Mouse (Mus musculus) hindbrain, postnatal 0 days (tissue): ENCODE results near the gene Vac14. TPM values are rescaled to one million over a fixed set of nuclear protein-coding genes. Genes with fewer than 3 reads are reported as not detected.

ENCODE experiments used
- ATAC-seq: fragments of 200-750 bp; cut with Nextera tagmentation; 2 replicates; pipeline ENCODE4 v1.8.0; 2017; ENCODE audit warnings: mild to moderate bottlenecking, moderate TSS enrichment, moderate library complexity
- DNase-seq: peaks from one replicate; pipeline ENCODE4 v3.0.0-alpha.2; 2015; ENCODE audit warnings: low spot score
- H3K27ac ChIP-seq: fragments of 300-500 bp; sonication (generic); 2 replicates; pipeline ENCODE4 v1.5.1; 2014; ENCODE audit warnings: mild to moderate bottlenecking
- H3K27me3 ChIP-seq: fragments of 300-500 bp; sonication (generic); 2 replicates; pipeline ENCODE4 v1.6.1; 2014; ENCODE audit warnings: low read length, mixed read lengths; ENCODE audit not compliant: insufficient read depth
- H3K36me3 ChIP-seq: fragments of 300-500 bp; sonication (generic); 2 replicates; pipeline ENCODE4 v1.6.1; 2014; ENCODE audit warnings: low read length, mixed read lengths; ENCODE audit not compliant: insufficient read depth
- H3K4me1 ChIP-seq: fragments of 300-500 bp; sonication (generic); 2 replicates; pipeline ENCODE4 v1.6.1; 2014; ENCODE audit warnings: antibody characterized with exemption, low read length, mixed read lengths; ENCODE audit not compliant: insufficient read depth
- H3K4me2 ChIP-seq: fragments of 300-500 bp; sonication (generic); 2 replicates; pipeline ENCODE4 v1.6.1; 2014; ENCODE audit warnings: low read depth, mild to moderate bottlenecking, low read length, moderate library complexity, mixed read lengths
- H3K4me3 ChIP-seq: fragments of 300-500 bp; sonication (generic); 2 replicates; pipeline ENCODE4 v1.5.1; 2014; ENCODE audit warnings: low read length
- H3K9ac ChIP-seq: fragments of 300-500 bp; sonication (generic); replicated peaks from 2 replicates; pipeline ENCODE4 v1.6.1; 2014; ENCODE audit warnings: mild to moderate bottlenecking, low read length, moderate library complexity, mixed read lengths
- H3K9me3 ChIP-seq: fragments of 300-500 bp; sonication (generic); 2 replicates; pipeline ENCODE4 v1.6.1; 2016; ENCODE audit warnings: low read length, mixed read lengths
- CTCF ChIP-seq: IDR thresholded peaks from 2 replicates; pipeline ENCODE4 v1.5.1; 2016; ENCODE audit warnings: antibody characterized with exemption, control low read depth, low read depth
- WGBS: fragments of 180-500 bp; shearing (Covaris S2); extraction: QIAGEN DNeasy Blood & Tissue Kit; methylation state at CpG from one replicate; pipeline ENCODE4 v1.1.7; 2014; 5-methylcytosine and 5-hydroxymethylcytosine counted together
- polyA plus RNA-seq: library from polyadenylated mRNA; unstranded; fragments of >200 nt; fragmentation: Nextera tagmentation; extraction: Ambion mirVana; gene quantifications from 2 replicates; pipeline ENCODE4 v1.2.1, GENCODE M21; 2015
- total RNA-seq: library from RNA; depleted of rRNA; stranded (reverse); fragments of >200 nt; gene quantifications from 2 replicates; pipeline ENCODE4 v1.2.3, GENCODE M21; 2014

The Vac14 gene
- total and polyA plus RNA-seq, 2 experiments from 2014 or later, result 26.1 to 44.1 TPM

DNA sequence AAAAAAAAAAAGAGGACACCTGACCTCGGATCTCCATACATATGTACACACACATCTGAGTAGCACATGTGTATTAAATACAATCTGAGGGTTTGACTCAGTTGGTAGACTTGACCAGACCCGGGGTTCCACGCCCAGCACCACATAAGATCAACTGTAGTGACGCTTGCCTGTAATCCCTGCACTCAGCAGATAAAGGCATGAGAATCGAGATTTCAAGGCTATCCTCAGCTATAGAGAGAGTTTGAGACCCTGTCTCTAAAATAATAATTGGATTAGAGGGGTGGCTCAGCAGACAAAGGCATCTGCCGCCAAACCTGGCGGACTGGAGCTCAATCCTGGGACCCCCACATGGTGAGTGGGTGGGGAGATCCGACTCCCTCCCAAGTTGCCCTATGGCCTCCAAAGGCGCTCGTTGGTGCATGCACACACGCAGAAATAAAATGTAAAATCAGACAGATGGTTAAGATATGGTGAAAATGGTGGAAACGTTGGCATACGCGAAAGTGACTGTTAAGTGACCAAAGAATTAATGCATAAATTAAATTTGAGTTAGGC lies 505 bp upstream of the Vac14 start:
- no peak for TF ChIP-seq CTCF
- H3K9me3 ChIP-seq, result no peaks in the 10 kb centered on the region
- WGBS, result 22% methylated on average over 14 of the region's 14 CpGs
- no peaks in the 10 kb centered on the region for H3K36me3 ChIP-seq
- H3K9ac ChIP-seq, result peak overlapping the region; percentile 79; the same call in 1 of the 2 replicates
- H3K27ac ChIP-seq, result peak overlapping the region; percentile 77
- DNase-seq (peak; percentile 15), ATAC-seq (peak; percentile 42)
- no peaks in the 10 kb centered on the region for H3K27me3 ChIP-seq
- H3K4me3 ChIP-seq, result peak overlapping the region; percentile 94
- H3K4me2 ChIP-seq, result peak overlapping the region; percentile 90
- peaks cover 12% of the 10 kb centered on the region for H3K4me1 ChIP-seq

GRCm38 (mm10) chr8:110619208-110619574 lies 806 bp downstream of the Vac14 start:
- DNase-seq, result no peak
- 32% methylated on average over 8 of the region's 8 CpGs for WGBS
- TF ChIP-seq CTCF, result no peak

GRCm38 (mm10) chr8:110619919-110620318 lies 1.5 kb downstream of the Vac14 start:
- Histone ChIP-seq H3K27me3 (no peaks in the 10 kb centered on the region), H3K27ac (no peak overlapping the region), H3K36me3 (no peaks in the 10 kb centered on the region), H3K9me3 (no peaks in the 10 kb centered on the region), H3K4me1 (peaks cover 12% of the 10 kb centered on the region), H3K9ac (no peak overlapping the region), H3K4me3 (no peak overlapping the region), H3K4me2 (peak overlapping the region; percentile 90)
- ATAC-seq (no peak), DNase-seq (peak; percentile 27)
- peak; percentile 41 for TF ChIP-seq CTCF
- 93% methylated on average over 5 of the region's 5 CpGs for WGBS

More at GRCm38 (mm10) chr8:110619208-110619574, 806 bp downstream of the Vac14 start:
- Histone ChIP-seq H3K4me3 (peak overlapping the region; percentile 94), H3K27me3 (no peaks in the 10 kb centered on the region), H3K4me1 (peaks cover 12% of the 10 kb centered on the region), H3K9ac (peak overlapping the region; percentile 79), H3K36me3 (no peaks in the 10 kb centered on the region), H3K9me3 (no peaks in the 10 kb centered on the region), H3K27ac (peak overlapping the region; percentile 73; the same call in 1 of the 2 replicates), H3K4me2 (peak overlapping the region; percentile 90)
- no peak for ATAC-seq

DNA sequence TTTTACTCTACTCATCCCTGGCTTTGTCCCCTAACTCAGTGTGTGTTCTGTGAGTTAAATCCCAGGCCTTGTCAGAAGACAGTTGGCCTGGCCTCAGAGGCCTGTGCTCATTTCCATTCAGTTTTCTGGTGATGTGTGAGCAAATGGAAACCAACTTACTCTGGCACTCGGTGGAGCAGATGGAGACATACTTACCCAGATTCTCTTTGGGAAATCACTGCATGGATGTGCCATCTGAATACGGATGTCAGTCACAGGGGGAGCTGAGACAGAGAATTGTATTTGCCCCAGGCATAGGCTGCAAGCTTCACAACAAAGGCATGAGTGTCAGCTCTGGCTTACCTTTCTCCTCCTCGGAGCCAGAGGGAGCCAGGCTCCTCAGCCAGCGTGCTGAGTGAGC lies 8.0 kb downstream of the Vac14 start:
- no peaks in the 10 kb centered on the region for H3K9me3 ChIP-seq
- ATAC-seq (no peak), DNase-seq (no peak)

DNA sequence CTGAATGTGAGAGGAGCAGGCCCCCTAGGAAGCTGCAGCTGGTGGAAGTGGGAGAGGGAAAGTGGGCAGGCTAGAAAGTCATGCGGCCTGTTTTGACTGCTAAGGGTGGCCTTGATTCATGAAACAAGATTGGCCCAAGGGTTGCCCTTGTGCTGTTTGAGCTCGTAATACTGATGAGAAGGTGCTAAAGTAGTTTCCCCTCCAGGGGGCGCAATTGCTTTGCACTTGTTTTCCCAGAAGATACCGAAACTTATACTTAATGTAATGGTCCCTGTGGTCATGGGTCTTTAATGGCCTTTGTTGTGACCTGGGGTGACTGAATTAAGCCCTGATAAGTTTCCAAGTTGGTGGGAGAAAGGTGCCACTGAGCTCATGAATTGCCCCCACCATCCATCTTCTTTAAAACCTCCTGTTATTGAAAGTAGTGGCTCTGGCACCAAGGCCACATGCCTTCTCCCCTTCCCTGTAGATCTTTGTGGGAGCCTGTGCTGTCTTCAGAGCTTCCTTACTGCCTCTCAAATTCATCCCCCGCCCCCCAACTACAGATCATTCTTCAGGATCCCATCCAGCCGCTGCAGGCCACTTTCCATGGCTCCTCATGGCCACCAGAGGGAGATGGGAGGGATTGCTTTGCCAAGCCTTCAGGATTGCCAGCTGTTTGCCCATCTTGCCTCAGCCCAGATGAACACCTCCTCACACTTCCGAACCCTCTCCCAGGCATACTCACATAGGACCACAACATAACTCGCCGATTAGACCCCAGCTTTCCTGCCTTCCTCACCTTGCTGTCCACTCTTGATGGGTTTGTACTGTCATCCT lies 11.1 kb downstream of the Vac14 start:
- peak; percentile 76 for TF ChIP-seq CTCF
- DNase-seq, result peak; percentile 76
- H3K27ac ChIP-seq, result peak overlapping the region; percentile 23; the same call in 1 of the 2 replicates
- no peaks in the 10 kb centered on the region for H3K27me3 ChIP-seq
- WGBS, result 61% methylated on average over 9 of the region's 9 CpGs
- H3K4me2 ChIP-seq, result no peak overlapping the region
- H3K9ac ChIP-seq, result no peak overlapping the region
- H3K4me3 ChIP-seq, result no peak overlapping the region
- ATAC-seq, result peak; percentile 25
- H3K4me1 ChIP-seq, result no peaks in the 10 kb centered on the region
- H3K36me3 ChIP-seq, result peaks cover 21% of the 10 kb centered on the region
- no peaks in the 10 kb centered on the region for H3K9me3 ChIP-seq

More for the DNA sequence above, 8.0 kb downstream of the Vac14 start:
- Histone ChIP-seq H3K4me3 (no peak overlapping the region), H3K27ac (no peak overlapping the region; the same call in 1 of the 2 replicates), H3K9ac (no peak overlapping the region), H3K4me2 (no peak overlapping the region), H3K27me3 (no peaks in the 10 kb centered on the region), H3K36me3 (no peaks in the 10 kb centered on the region), H3K4me1 (no peaks in the 10 kb centered on the region)
- 64% methylated on average over 4 of the region's 4 CpGs for whole genome bisulfite sequencing
- TF ChIP-seq CTCF, result no peak

DNA sequence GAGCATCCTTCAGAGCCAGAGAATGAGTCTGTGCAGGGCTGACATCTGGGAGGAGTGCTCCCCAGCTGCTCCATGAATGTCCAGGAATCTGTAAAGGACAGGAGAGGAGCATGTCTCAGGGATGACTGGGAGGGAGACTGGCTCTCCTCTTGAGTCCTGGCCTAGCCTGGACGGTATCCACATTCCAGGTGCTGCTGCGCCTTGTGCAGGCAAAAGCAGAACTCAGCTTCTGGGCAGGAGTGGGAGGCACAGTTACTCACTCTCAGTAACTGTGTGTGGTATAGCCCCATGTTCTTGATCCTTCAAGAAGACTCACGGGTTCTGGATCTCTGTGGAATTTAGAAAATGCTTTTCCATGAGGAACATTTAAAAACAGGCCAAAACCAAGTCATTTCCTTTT lies 11.7 kb downstream of the Vac14 start:
- Histone ChIP-seq H3K36me3 (peaks cover 25% of the 10 kb centered on the region), H3K27me3 (no peaks in the 10 kb centered on the region), H3K9me3 (no peaks in the 10 kb centered on the region), H3K27ac (peak overlapping the region; percentile 23; the same call in 1 of the 2 replicates), H3K4me2 (no peak overlapping the region), H3K4me3 (no peak overlapping the region), H3K4me1 (no peaks in the 10 kb centered on the region), H3K9ac (no peak overlapping the region)
- DNase-seq, result no peak
- TF ChIP-seq CTCF, result no peak
- ATAC-seq, result peak; percentile 4; the same call in 1 of the 2 replicates
- 93% methylated on average over 3 of the region's 3 CpGs for WGBS
